Mouse (Mus musculus) small intestine, adult 2 months (tissue): ENCODE measurements around the gene Tmem30b.

Experiments
- CTCF ChIP-seq: fragments of 200-500 bp; IDR thresholded peaks from 2 replicates; pipeline ENCODE4 v1.5.1; 2012; ENCODE audit warnings: low read depth, mild to moderate bottlenecking, control low read depth, inconsistent platforms, low read length, moderate library complexity, mixed read lengths; ENCODE audit not compliant: insufficient replicate concordance, insufficient read length; ENCODE audit errors: extremely low read depth
- POLR2A ChIP-seq: fragments of 200-500 bp; IDR thresholded peaks from 2 replicates; pipeline ENCODE4 v1.6.1; 2012; ENCODE audit warnings: low read depth, mild to moderate bottlenecking, control low read depth, inconsistent platforms, low read length, moderate library complexity

DNA sequence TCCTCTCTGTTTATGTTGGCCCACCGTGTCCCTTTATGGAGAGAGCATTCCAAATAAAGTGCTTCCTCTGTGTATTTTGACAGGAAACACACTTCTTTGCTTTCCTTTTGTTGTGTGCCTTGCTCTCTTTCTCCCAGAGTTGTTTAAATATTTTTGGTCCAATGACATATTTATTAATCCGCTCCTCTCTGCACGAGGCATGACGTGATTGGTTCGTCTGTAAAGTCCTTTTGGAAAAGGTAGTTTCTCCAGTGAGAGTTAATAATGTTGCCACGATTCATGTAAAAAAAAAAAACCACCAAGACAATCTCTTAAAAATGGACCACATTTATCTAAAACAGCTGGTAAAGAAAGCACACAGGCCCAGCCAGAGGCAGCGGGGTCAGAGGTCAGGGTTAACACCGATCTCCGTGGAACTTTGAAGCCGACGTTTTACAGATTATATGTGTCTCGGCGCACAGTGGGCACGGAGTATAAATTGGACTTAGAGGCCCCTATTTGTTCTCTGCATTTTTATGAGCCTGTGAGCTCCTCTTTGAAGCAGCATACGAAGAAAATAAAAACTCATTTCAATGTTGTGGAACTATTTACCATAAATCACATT lies 24.9 kb downstream of the Tmem30b start:
- no peak for TF ChIP-seq CTCF
- TF ChIP-seq POLR2A = no peak
